Mouse (Mus musculus): ENCODE results near the gene Sgsm3. TPM values are rescaled to one million over a fixed set of nuclear protein-coding genes. Genes with fewer than 3 reads are reported as not detected.
A peak's percentile ranks its signal among the peaks of the same experiment; 100 is the strongest.

The Sgsm3 gene
- total RNA-seq, 1 experiment from 2014 or later: 8.6 TPM

DNA sequence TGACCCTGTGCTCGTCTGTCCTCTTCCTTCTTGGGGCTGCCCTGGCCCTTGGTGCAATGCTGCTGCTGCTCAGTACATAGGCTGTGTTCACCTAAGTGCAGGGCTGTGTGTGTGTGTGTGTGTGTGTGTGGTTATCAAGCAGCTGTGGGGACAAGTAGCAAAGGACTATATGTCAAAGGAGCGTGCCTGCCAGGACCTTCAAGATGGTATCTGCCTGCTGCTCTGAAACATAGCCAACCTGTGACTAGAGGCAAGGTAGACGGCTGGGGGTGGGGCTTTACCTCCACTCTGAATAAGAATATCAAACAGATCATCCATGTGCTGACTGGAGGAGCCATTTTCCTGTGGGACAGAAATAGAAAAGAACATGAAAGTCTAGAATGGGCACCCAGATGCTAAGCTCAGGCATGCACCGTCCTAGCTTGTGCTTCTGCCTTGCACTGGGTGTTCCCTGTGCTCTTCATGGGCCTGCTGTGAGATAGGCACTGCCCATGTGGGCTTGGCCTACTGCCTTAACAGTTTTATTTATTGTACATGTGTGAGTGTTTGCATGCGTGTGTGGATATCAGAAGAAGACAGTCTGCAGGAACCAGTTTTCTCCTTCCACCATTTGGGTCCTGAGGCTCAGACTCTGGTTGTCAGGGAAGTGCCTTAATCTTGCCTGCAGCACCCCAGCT lies 37.6 kb downstream of the Sgsm3 start:
- no peak for ATAC-seq (replicated peaks; ENCODE audit: insufficient number of reproducible peaks, low FRiP score, low TSS enrichment, poor library complexity, severe bottlenecking)

DNA sequence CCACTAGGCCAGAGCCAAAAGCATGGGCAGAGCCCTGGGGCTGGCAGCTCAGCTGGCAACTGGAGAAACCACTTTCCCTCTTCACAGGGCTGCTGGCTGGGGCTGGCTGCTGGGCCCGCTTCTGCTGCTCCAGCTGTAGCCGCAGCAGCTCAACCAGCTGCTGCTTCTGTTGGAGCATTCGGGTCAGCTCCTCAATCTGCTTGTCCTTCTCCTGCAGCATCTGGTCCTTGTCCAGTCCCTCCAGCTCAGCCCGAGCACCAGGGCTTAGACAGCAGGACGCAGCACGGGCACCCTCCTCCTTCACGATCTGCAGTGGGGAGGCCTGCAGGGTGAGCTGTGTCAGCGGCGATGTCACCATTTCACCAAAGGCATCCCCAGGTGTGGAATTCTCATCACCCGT lies 38.9 kb downstream of the Sgsm3 start:
- no peak for ATAC-seq (replicated peaks; ENCODE audit: insufficient number of reproducible peaks, low FRiP score, low TSS enrichment, poor library complexity, severe bottlenecking)

DNA sequence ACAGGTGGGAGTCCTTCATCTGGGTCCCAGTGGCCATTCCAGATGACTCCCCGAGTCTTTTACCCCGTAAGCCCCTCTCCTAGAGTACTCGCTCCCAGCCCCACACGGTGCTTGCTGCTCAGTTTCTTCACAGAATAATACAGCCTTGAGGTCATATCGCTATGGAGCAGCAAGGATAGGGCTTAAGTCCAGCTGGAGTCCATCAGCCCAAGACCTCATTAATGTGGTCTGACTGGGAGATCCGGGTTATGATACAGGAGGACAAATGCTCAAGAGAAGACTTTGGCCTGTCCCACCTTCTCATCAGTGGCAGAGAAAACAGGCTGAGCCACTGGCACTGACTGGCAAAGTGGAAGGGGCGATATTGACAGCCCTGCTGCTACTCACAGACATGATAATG lies 39.7 kb downstream of the Sgsm3 start:
- ATAC-seq (replicated peaks; ENCODE audit: insufficient number of reproducible peaks, low FRiP score, low TSS enrichment, poor library complexity, severe bottlenecking): no peak

DNA sequence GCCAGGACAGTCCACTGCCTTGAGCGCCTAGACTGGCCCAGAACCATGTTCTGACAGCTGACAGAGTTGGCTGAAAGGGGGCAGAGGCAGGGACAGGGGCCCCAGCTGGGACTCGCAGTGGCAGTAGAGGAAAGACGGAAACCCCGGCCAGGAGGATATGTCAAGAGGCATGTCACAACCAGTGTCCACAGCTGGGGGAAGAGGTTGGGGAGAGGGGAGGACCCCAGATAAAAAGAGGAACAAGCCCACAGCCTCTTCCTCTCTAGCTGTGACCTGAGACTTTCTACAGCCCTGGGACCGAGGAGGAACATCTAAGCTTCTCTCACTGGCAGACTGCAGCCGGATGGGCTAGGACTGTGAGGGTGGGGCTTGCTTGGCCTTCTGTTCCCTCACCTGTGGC lies 43.8 kb downstream of the Sgsm3 start:
- ATAC-seq (replicated peaks; ENCODE audit: insufficient number of reproducible peaks, low FRiP score, low TSS enrichment, poor library complexity, severe bottlenecking): peak; percentile 92

DNA sequence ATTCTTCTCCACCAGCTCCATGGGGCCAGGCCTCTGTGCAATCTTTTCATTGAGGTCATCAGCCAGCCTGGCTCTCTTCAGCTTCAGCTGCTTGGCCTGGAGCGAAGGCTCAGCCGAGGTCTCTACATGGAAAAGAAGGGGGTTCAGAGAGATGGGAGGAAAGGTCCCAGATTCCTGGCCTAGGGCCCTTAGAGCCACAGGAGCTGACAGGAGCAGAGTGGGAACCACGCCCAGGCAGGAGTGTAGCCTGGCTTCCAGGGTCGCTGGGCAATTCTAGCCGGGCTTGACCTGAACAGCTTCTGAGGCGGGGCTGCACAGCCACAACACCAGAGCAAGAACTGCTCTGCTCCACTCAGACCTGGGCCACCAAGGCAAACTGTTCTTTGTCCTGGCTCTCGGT lies 44.9 kb downstream of the Sgsm3 start:
- no peak for ATAC-seq (replicated peaks; ENCODE audit: insufficient number of reproducible peaks, low FRiP score, low TSS enrichment, poor library complexity, severe bottlenecking)

DNA sequence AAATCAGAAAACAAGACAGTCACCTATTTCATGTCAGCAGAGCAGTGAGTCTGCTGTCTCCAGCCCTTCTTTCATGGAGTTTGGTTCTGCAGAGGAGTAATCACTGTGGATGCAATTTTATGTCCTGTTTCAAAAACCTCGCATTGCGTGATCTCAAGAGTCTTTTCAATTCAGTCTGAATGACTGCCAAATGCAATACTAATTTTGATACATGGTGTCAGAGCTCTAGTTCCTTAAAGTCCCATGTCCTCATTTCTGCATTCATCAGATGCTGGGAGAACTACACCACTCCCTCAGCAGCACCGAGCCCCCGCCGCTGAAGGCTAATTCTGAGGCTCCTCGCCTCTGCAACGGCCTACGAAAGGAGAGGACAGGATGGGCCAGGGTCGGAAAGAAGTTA lies 46.3 kb downstream of the Sgsm3 start:
- no peak for ATAC-seq (replicated peaks; ENCODE audit: insufficient number of reproducible peaks, low FRiP score, low TSS enrichment, poor library complexity, severe bottlenecking)

DNA sequence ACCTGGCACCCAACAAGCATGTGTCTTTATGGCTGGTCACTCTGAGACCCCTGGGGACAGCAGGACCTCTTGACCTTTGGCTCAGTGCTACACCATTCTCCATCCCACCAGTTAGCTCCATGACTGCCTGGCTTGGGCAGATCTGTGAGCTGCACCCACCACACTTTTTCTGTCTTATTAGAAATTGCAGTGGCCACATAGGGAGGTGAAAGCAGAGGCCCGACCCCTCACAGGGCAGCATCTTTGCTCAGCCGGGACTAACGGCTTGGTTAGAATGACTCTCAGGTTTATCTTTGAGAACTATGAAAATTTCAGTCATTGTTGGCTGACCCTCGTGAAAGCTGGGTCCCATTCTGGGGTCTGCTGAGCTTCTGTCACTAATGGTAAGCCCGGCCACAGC lies 49.3 kb downstream of the Sgsm3 start:
- ATAC-seq (replicated peaks; ENCODE audit: insufficient number of reproducible peaks, low FRiP score, low TSS enrichment, poor library complexity, severe bottlenecking): no peak

DNA sequence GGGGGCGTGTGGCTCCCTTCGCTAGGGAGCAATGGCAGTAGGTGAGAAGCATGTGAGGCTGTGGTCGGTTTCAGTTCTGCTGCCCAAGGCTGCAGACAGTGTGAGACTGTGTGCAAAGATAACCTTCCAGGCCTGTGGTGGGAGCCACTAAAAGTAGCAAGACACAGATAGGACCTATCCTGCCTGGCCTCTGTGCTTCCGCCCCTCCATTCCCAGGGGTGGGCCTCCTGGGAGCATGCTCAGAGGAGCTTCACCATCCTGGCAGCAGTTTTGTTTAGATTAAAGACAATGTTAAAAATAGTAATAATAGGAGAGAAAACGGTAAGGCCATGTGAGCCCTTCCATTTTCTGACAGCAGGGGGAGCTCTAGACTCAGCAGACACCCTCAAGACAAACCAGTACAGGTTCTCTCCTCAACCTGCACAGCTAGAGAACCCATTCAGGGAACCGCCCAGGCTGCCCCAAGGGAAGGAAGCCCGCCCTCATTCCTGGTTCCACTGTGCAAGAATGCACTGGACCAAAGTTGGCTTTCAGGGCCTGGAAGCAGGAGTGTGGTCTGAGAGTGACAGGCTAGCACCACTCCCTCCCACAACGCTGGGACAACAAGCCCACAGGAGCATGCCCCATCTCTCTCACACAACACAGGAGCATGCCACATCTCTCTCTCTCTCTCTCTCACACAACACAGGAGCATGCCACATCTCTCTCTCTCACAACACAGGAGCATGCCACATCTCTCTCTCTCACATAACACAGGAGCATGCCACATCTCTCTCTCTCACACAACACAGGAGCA lies 50.0 kb downstream of the Sgsm3 start:
- ATAC-seq (replicated peaks; ENCODE audit: insufficient number of reproducible peaks, low FRiP score, low TSS enrichment, poor library complexity, severe bottlenecking): peak; percentile 70

DNA sequence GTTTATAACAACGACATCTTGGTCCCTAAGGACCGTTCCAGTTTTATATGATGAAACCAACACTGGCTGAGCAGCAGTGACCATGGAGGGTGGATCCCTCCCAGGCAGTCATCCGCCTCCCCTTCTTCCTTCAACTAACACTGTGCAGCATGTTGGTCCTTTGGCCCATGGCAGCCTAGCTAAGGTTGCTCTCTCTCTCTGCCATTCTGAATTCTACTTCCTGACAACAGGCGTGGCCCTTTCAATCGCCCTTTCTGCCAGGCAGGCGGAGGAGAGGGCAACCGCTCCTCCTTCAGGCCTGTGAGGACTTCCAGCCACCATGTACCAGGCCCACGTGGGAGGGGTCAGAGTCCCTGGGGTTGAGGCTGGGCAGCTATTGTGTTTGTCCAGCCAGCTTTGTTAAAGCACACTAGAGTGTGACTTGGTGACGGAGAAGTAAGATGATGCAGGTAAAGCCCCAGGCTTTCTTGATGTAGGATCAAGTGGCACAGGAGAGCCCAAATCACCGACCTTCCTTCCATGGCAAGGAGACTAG lies 53.4 kb downstream of the Sgsm3 start:
- no peak for ATAC-seq (replicated peaks; ENCODE audit: insufficient number of reproducible peaks, low FRiP score, low TSS enrichment, poor library complexity, severe bottlenecking)

DNA sequence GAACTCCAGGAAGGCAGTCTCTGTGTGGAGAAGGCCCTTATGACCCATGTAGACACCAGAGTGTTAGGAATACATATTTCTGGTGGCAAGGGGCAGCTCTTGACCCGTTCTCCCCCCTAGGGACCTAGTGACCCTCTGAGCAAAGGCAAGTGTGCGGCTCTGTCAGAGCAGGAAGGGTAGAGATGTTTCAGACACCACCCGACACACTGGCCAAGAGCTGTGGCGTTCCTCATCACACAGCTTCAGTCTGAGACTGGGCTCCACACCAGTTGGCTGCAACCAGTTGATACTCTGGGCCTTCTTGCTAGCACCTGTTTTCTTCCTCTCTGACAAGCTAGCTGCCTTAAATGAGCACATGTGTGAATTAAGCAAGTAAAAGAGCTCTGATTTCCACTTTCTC lies 54.0 kb downstream of the Sgsm3 start:
- ATAC-seq (replicated peaks; ENCODE audit: insufficient number of reproducible peaks, low FRiP score, low TSS enrichment, poor library complexity, severe bottlenecking): no peak

DNA sequence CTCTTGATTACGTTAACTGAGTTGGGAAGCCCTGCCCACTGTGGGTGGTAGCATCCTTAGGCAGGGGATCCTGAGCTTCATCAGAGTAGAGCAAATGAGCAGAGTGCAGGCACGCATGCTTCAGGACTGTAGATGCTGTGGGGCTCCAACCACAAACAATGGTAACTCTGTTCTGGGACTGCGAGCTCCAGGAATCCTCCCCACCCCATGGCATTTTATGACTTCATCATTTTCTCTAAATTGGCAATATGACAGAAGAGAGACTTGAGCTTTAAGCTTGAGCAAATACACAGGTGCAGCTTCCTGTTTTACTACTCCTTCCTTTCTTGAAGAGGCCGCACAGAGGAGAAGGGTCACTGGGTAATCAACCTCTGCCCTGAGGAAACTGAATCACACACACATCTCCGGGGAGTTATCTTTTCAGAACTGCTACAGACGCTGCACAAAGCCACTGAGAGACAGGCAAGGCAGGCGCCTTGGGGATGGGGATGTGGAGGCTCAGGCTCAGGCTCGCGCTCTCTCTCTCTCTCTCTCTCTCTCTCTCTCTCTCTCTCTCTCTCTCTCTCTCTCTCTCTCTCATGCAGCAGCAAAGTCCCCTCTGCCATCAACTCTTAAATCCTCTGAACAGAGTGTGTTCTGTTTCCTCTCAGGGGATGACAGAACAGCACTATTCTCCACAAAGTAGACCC lies 55.5 kb downstream of the Sgsm3 start:
- ATAC-seq (replicated peaks; ENCODE audit: insufficient number of reproducible peaks, low FRiP score, low TSS enrichment, poor library complexity, severe bottlenecking): peak; percentile 32; the same call in 1 of the 2 replicates

DNA sequence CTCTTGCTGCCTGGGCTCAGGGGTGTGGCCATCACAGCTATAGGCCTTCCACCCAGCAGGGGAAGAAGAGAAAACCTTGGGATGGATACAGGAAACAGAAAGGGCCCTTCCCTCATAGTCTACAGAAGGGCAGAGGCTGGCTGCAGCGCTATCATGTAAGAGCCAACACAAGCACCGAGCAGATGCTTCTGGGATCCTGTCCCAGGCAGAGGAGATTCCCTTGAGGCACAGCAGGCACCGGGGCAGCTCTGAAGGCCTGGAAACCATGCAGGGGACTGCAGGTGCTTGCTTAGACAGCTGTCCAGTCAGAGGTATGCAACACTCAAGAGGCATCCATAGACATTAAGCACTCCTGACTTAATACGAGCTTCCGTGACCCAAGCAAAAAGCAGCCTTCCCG lies 56.6 kb downstream of the Sgsm3 start:
- ATAC-seq (replicated peaks; ENCODE audit: insufficient number of reproducible peaks, low FRiP score, low TSS enrichment, poor library complexity, severe bottlenecking): no peak

DNA sequence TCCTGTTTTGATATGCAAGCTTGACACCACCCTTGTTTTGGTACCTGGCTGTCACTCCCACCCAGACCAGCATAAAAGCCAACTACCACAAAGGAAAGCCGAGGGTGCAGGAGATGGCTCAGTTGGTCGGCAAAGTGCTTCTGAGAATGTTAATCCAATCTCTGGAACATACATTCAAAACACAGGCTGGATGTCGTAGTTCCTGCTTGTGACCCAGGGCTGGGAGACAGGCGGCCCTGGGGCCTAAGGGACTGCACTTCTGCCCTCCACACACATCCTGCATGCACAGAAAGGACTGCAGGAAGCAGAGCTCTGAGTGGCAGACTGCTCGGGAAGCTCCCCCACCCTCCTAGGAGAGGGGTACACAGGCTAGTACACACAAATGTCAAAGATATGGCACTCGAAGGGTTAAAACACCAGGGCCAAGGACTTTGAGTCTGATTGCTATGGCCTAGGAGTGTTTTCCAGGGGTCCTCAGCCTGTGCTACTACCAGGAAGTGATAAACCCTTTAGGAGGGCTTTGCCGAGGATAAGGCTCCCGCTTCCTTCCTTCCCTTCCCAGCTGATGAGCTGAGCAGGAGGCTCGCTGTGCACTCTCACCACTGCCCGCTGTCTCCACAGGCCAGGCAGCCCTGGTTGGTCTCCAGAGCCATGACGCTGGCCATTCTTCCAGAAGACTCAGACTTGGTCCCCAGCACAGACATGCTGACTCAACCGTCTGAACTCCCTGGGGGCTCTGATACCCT lies 58.0 kb downstream of the Sgsm3 start:
- no peak for ATAC-seq (replicated peaks; ENCODE audit: insufficient number of reproducible peaks, low FRiP score, low TSS enrichment, poor library complexity, severe bottlenecking)

DNA sequence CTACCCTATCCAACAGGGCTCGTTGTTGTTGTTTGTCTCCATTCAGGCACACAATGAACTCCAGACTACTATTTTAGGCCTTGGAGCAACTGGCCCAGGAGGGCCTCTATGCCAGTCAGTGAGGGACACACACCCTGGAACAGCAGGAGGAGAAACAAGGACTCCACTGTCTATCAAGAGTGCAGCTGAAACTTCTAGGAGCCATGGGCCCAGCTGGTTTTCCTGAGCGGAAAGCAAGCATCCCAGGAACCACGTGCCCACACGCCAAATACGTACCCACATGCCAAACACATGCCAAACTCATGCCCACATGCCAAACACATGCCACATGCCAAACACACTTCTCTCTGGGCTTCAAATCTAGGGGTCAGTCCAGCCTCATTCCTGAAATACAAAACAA lies 60.9 kb downstream of the Sgsm3 start:
- no peak for ATAC-seq (replicated peaks; ENCODE audit: insufficient number of reproducible peaks, low FRiP score, low TSS enrichment, poor library complexity, severe bottlenecking)

DNA sequence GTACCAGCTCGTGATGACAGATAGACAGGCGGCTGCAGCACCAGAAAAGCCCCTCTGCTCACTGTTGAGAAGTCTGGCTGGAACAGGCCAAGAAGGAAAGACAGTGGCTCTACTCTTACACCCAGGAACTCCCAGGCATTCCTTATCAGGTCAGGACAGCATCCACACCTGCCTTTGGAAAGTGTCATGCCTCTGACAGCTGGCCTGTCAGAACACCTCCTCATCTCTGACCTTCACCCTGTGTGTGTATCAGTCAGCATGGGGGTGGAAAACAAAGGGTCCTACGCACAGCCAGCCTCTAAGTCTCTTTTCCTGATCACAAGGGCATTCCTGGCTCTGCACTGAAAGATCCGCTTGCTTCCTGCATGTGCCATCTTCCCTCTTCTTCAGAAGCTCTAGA lies 64.2 kb downstream of the Sgsm3 start:
- no peak for ATAC-seq (replicated peaks; ENCODE audit: insufficient number of reproducible peaks, low FRiP score, low TSS enrichment, poor library complexity, severe bottlenecking)

DNA sequence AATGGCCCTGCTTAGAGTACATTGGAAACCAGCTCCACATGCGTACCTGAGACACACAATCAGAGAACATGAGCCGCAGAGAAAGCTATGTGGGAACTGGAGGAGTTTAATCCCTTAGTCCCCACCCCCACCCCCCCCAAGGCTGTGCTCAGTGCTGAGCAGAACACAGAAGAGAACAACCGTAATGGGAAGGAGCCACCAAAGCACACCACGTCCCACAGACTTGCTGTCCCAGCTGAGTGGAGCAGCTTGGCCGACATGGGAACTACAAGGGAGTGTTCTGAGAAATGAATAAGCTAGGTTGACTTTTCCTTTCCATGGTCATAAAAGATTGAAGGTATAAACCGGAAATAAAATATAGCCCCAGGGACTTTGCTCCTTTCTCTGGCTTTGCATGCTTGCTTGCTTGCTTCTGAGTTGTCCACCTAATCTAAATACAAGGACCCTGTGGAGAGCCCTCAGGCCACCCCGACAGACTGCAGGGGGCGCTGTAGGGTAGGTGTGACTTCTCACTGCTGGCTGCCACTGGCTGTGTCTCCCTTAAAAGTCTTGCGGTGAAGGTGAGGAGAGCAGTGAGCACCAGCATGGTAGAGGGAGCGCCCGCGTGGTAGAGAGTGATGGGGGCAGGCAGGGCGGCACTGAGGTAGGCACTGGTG lies 64.8 kb downstream of the Sgsm3 start:
- 0 out of 2 replicates have a peak, but pooled peaks have one; percentile 13 for ATAC-seq (replicated peaks; ENCODE audit: insufficient number of reproducible peaks, low FRiP score, low TSS enrichment, poor library complexity, severe bottlenecking)

DNA sequence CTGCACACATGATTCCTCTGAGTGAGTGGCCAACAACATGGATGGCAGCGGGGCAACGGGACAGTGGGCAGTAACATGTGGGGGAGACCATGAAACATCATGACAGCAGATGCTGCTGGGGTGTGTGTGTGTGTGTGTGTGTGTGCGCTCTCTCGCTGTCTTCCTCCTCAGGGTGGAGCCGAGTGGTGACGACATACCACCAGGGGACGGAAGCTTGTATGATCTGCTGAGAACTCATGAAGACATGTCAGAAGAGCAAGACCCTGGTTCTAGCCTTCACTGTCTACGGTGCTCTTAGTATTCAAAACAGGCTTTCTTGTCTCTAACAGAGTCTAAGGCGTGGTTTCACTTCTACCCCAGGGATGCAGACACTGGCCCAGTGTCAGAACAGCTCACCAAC lies 66.9 kb downstream of the Sgsm3 start:
- ATAC-seq (replicated peaks; ENCODE audit: insufficient number of reproducible peaks, low FRiP score, low TSS enrichment, poor library complexity, severe bottlenecking): peak; percentile 69

DNA sequence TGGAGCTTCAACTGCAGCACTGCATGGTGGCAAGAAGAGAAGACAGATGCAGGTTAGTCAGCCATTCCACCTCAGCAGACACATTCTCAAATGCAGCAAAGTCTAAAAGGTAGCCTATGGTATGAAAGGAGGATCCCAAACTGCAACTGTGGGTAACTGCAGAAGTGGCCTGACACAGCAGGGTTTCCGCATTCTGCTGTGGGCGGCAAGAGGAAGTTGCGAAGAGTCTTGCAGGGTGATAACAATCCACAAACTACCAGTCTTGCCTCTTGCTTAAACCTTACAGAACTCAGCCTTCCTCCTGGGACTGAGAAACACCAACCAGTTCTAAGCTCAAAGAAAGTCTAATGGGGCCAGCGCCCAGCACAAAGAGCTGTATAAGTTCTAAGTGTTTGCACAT lies 67.8 kb downstream of the Sgsm3 start:
- ATAC-seq (replicated peaks; ENCODE audit: insufficient number of reproducible peaks, low FRiP score, low TSS enrichment, poor library complexity, severe bottlenecking): peak; percentile 81

Measured in monocyte, adult 5-6 weeks (primary cell).